ENCODE assay signal across 9 mouse cellular contexts in the genomic region with DNA sequence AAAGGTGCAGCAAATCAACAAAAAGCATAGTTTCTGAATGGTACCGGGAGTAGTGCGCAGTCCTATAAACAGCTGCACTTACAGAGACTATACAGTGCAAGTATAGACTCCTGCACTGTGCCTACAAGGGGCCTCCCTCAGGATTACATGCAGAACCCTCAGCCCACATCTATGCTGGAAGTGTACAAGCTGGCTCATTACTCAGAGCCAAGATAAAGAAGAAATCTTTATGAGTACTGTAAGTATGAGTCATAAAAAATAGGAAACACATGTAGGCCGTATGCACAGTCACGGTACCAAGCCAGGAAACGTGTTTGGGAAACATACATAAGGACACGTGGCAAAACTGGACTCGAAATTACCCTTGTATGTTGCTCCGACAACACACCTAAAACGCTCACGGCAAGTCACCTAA.
A peak's percentile ranks its signal among the peaks of the same experiment; 100 is the strongest.
DNase-seq lines count a peak whose midpoint lies in the region; ATAC-seq and TF ChIP-seq lines count a peak whose summit lies in the region.
"Had no signal": no experiment of that assay in that cellular context is flagged by ENCODE, and none has a peak within 500 bp of the region (broad histone marks: within the 10 kb centered on the region; RNA-seq: fewer than 3 reads in every experiment).

No protein-coding gene starts in this region.

- no peaks in the 10 kb centered on the region for H3K27me3 ChIP-seq in kidney, embryonic 16.5 days (ENCODE audit: insufficient read depth, low read length)
- H3K27me3 ChIP-seq in C2C12 (ENCODE audit: control insufficient read depth, insufficient read depth, insufficient read length), result no peaks in the 10 kb centered on the region
- H3K27me3 ChIP-seq in embryonic facial prominence, embryonic 10.5 days (replicated peaks; ENCODE audit: low read depth, poor library complexity, severe bottlenecking), result no peaks in the 10 kb centered on the region
- no peaks in the 10 kb centered on the region for H3K27me3 ChIP-seq in limb, embryonic 14.5 days (ENCODE audit: control insufficient read depth, insufficient read depth, low read length)

- no peak overlapping the region for H3K4me3 ChIP-seq in kidney, embryonic 16.5 days (ENCODE audit: low read length)
- H3K4me3 ChIP-seq in C2C12 (ENCODE audit: insufficient read depth, poor library complexity, severe bottlenecking), result no peak overlapping the region
- no peak overlapping the region for H3K4me3 ChIP-seq in embryonic facial prominence, embryonic 10.5 days
- H3K4me3 ChIP-seq in limb, embryonic 14.5 days (replicated peaks; ENCODE audit: low read length), result no peak overlapping the region

- 48% methylated on average over 10 of the region's 10 CpGs for WGBS in kidney, embryonic 16.5 days
- WGBS in embryonic facial prominence, embryonic 10.5 days, result 73% methylated on average over 10 of the region's 10 CpGs
- 22% methylated on average over 10 of the region's 10 CpGs for WGBS in limb, embryonic 14.5 days

- H3K9me3 ChIP-seq in kidney, embryonic 16.5 days (ENCODE audit: low read length), result 0 out of 2 replicates have a peak, but pooled peaks cover 2% of the 10 kb centered on the region
- H3K9me3 ChIP-seq in embryonic facial prominence, embryonic 10.5 days, result no peaks in the 10 kb centered on the region
- no peaks in the 10 kb centered on the region for H3K9me3 ChIP-seq in limb, embryonic 14.5 days (ENCODE audit: control insufficient read depth, low read length)

- no peak for TF ChIP-seq CTCF in C2C12 (IDR thresholded peaks at IDR 0.05; ENCODE audit: control insufficient read depth, insufficient read depth, insufficient read length)

- DNase-seq in kidney, adult 11 months, result no peak
- DNase-seq in embryonic facial prominence, embryonic 10.5 days (ENCODE audit: low spot score), result no peak
- DNase-seq in limb, embryonic 14.5 days (ENCODE audit: low spot score), result peak; percentile 83
- no peak for DNase-seq in thymus, postnatal 36 days
- no peak for DNase-seq in urinary bladder, adult 2 months (ENCODE audit: low spot score)
- DNase-seq: cerebellum, adult 11-12 months; midbrain, embryonic 14.5 days had no signal

- H3K79me2 ChIP-seq in C2C12 (ENCODE audit: control insufficient read depth, insufficient read depth), result no peaks in the 10 kb centered on the region

- H3ac ChIP-seq in C2C12 (ENCODE audit: control insufficient read depth, insufficient read length, low read depth), result no peak overlapping the region

- H3K36me3 ChIP-seq in kidney, embryonic 16.5 days (ENCODE audit: insufficient read depth, low read length), result no peaks in the 10 kb centered on the region; the same call in 1 of the 2 replicates
- no peaks in the 10 kb centered on the region for H3K36me3 ChIP-seq in C2C12 (ENCODE audit: control insufficient read depth, insufficient read depth)
- H3K36me3 ChIP-seq in embryonic facial prominence, embryonic 10.5 days (replicated peaks), result no peaks in the 10 kb centered on the region
- H3K36me3 ChIP-seq in limb, embryonic 14.5 days (ENCODE audit: control insufficient read depth, insufficient read depth, low read length), result no peaks in the 10 kb centered on the region

- ATAC-seq in kidney, embryonic 16.5 days (ENCODE audit: low FRiP score, low TSS enrichment), result peak; percentile 71
- peak; percentile 84 for ATAC-seq in limb, embryonic 14.5 days (ENCODE audit: low FRiP score, low read depth)

- peak overlapping the region; percentile 66 for H3K27ac ChIP-seq in kidney, embryonic 16.5 days (ENCODE audit: low read length)
- H3K27ac ChIP-seq in embryonic facial prominence, embryonic 10.5 days (replicated peaks), result peak overlapping the region; percentile 65; the same call in 1 of the 2 replicates
- H3K27ac ChIP-seq in limb, embryonic 14.5 days (replicated peaks; ENCODE audit: low read depth, low read length), result peak overlapping the region; percentile 77

- H3K4me2 ChIP-seq in kidney, embryonic 16.5 days (replicated peaks; ENCODE audit: low read depth, low read length), result 0 out of 2 replicates have a peak overlapping the region, but pooled peaks have one; percentile 12
- peak overlapping the region; percentile 37 for H3K4me2 ChIP-seq in limb, embryonic 14.5 days (replicated peaks; ENCODE audit: low read depth, low read length, severe bottlenecking)

- H3K9ac ChIP-seq in kidney, embryonic 16.5 days (replicated peaks; ENCODE audit: low read length), result no peak overlapping the region
- H3K9ac ChIP-seq in limb, embryonic 14.5 days (ENCODE audit: low read depth, low read length, severe bottlenecking), result no peak overlapping the region

- H3K4me1 ChIP-seq in kidney, embryonic 16.5 days (ENCODE audit: insufficient read depth, low read length), result peaks cover 50% of the 10 kb centered on the region
- peaks cover 61% of the 10 kb centered on the region for H3K4me1 ChIP-seq in embryonic facial prominence, embryonic 10.5 days
- peaks cover 67% of the 10 kb centered on the region for H3K4me1 ChIP-seq in limb, embryonic 14.5 days (ENCODE audit: control insufficient read depth, insufficient read depth, low read length)

- no peak for TF ChIP-seq POLR2A in limb, embryonic 14.5 days (IDR thresholded peaks at IDR 0.05; ENCODE audit: borderline replicate concordance, extremely low read depth, insufficient read depth, insufficient read length)

- no peaks in the 10 kb centered on the region for H3K79me3 ChIP-seq in C2C12 (ENCODE audit: low read depth)

TF ChIP-seq in C2C12, 6 proteins besides CTCF, POLR2A, EP300 and RAD21:
- TF ChIP-seq MAX (IDR thresholded peaks at IDR 0.05), result peak; percentile 92
- TF ChIP-seq FOSL1 (IDR thresholded peaks at IDR 0.05; ENCODE audit: insufficient read depth, low read length, poor library complexity, severe bottlenecking), result peak; percentile 41
- peak; percentile 63 for TF ChIP-seq USF1 (IDR thresholded peaks at IDR 0.05; ENCODE audit: low read depth)
- TF ChIP-seq CEBPB (IDR thresholded peaks at IDR 0.05; ENCODE audit: low read depth), result no peak
- no peak for TF ChIP-seq MYOG (IDR thresholded peaks at IDR 0.05; ENCODE audit: control insufficient read depth, extremely low read depth, insufficient read length)
- no peak for TF ChIP-seq MYOD1 (IDR thresholded peaks at IDR 0.05; ENCODE audit: control insufficient read depth, insufficient read length, low read depth)
